Mouse (Mus musculus): ENCODE data around the gene Fuz. TPM values are rescaled to one million over a fixed set of nuclear protein-coding genes. Genes with fewer than 3 reads are reported as not detected.

Gene Fuz
- polyA plus RNA-seq, 1 experiment = 52.8 TPM

DNA sequence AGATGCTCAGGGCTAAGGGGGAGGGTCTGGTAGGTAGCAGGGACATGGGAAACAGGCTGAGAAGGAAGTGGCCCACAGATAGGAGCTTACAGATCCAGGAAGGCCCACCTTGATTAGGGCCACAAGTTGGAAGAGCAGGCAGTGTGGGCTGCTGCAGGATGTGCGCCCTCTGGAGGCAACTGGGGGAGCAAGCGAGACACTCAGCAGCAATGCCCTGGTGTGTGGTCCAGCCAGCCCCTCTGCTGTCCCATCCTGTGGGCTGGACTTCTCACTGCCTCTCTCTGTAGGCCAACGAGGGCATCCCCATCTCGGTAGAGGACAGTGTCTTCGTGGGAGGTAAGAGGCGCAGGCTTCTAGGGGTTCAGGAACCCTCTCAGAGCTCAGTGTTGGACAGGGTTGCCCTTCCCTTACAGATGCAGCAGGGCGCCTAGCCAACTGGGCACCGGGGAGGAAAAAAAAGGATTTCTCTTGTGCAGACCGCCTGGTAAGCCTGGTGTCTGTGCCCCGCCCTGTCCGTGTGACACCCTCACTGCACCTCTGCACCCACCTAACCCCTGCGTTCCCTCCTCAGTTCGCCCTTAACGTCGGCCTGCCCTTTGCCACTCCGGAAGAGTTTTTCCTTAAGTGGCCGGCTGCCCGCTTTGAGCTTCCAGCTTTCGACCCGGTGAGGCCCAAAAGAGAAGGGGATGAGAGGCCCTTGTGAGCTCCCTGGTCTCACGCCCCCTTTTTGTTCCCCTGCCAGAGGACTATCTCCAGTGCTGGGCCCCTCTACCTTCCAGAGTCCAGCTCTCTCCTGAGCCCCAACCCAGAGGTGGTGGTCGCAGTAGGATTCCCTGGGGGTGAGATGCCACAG, 35.1 kb upstream of the Fuz start:
- peak in 1 of 2 experiments; percentile 66 for DNase-seq (ENCODE audit: low read depth in 1 of 2, low spot score in 2 of 2)
- peak; percentile 93 for TF ChIP-seq CTCF (IDR thresholded peaks at IDR 0.05; ENCODE audit: extremely low read depth, insufficient read depth, insufficient read length, insufficient replicate concordance)
- TF ChIP-seq POLR2A (IDR thresholded peaks at IDR 0.05; ENCODE audit: low read depth, low read length) = no peak
- no peaks in the 10 kb centered on the region for H3K27me3 ChIP-seq (ENCODE audit: control insufficient read depth, insufficient read depth, low read length)
- peaks cover 4% of the 10 kb centered on the region; the same call in 1 of the 2 replicates for H3K4me1 ChIP-seq (ENCODE audit: control insufficient read depth, insufficient read depth, insufficient read length)
- H3K27ac ChIP-seq (ENCODE audit: insufficient read depth, low read length) = no peak overlapping the region
- WGBS = 71% methylated on average over 22 of the region's 22 CpGs
- no peak overlapping the region for H3K4me3 ChIP-seq (ENCODE audit: extremely low read depth, insufficient read depth, insufficient read length)
- H3K36me3 ChIP-seq (ENCODE audit: control insufficient read depth, insufficient read depth, low read length) = peaks cover 23% of the 10 kb centered on the region

DNA sequence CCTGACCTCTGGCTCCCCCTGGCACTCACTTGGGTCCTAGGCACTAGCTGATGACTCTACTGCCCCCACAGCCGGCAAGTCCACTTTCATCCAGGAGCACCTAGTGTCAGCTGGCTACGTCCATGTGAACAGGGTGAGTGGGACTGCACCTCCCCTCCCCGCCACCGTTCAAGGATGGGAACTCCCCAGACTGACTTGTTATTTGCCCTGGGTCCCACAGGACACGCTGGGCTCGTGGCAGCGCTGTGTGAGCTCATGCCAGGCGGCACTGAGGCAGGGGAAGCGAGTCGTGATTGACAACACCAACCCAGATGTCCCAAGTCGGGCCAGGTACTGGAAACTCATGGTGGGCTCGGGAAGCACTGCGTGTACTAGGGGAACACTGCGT, 34.5 kb upstream of the Fuz start:
- H3K36me3 ChIP-seq (ENCODE audit: control insufficient read depth, insufficient read depth, low read length) = peaks cover 23% of the 10 kb centered on the region
- TF ChIP-seq CTCF (IDR thresholded peaks at IDR 0.05; ENCODE audit: extremely low read depth, insufficient read depth, insufficient read length, insufficient replicate concordance) = no peak
- TF ChIP-seq POLR2A (IDR thresholded peaks at IDR 0.05; ENCODE audit: low read depth, low read length) = no peak
- 92% methylated on average over 14 of the region's 14 CpGs for WGBS
- H3K4me3 ChIP-seq (ENCODE audit: extremely low read depth, insufficient read depth, insufficient read length) = no peak overlapping the region
- no peak for DNase-seq (ENCODE audit: low read depth in 1 of 2, low spot score in 2 of 2)
- no peaks in the 10 kb centered on the region for H3K27me3 ChIP-seq (ENCODE audit: control insufficient read depth, insufficient read depth, low read length)
- no peak overlapping the region for H3K27ac ChIP-seq (ENCODE audit: insufficient read depth, low read length)
- peaks cover 4% of the 10 kb centered on the region; the same call in 1 of the 2 replicates for H3K4me1 ChIP-seq (ENCODE audit: control insufficient read depth, insufficient read depth, insufficient read length)

DNA sequence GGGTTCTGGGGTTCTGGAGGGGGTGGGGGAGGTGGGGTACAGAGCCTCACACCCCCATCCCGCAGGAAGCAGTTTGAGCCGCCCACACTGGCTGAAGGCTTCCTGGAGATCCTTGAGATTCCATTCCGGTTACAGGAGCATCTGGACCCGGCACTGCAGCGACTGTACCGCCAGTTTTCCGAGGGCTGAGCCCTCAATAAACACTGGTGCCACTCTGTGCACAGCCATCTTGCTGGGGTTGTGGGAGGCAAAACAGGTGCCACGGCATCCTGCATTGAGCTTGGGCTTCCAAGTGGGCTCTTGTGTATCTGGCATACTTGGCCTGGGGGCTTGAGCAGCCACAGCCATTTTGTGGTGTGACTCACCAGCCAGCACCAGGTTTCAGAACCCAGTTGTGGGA, 33.4 kb upstream of the Fuz start:
- WGBS = 96% methylated on average over 8 of the region's 8 CpGs
- no peak overlapping the region for H3K27ac ChIP-seq (ENCODE audit: insufficient read depth, low read length)

DNA sequence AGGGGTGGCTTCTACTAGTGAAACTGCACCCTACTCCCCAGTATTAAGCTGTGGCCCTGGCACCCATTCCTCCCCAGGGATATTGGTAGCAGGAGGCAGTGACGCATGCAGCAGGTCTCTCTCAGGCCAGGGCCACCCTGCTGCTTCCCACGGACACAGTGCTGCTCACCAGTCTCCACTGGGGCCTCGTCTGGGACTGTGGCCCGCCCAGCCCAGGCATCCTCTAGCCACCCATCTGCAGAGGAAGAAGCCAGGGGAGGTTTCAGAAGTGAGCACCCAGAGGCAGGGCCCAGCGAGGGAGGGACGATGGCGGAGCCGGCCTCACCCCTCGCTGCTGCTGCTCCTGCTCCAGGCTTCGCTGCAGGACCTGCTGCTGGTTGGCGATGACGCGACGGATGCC, 32.7 kb upstream of the Fuz start:
- WGBS = 92% methylated on average over 14 of the region's 14 CpGs
- no peaks in the 10 kb centered on the region for H3K27me3 ChIP-seq (ENCODE audit: control insufficient read depth, insufficient read depth, low read length)
- H3K4me1 ChIP-seq (ENCODE audit: control insufficient read depth, insufficient read depth, insufficient read length) = peaks cover 9% of the 10 kb centered on the region; the same call in 1 of the 2 replicates
- H3K27ac ChIP-seq (ENCODE audit: insufficient read depth, low read length) = no peak overlapping the region
- DNase-seq (ENCODE audit: low read depth in 1 of 2, low spot score in 2 of 2) = no peak
- TF ChIP-seq POLR2A (IDR thresholded peaks at IDR 0.05; ENCODE audit: low read depth, low read length) (no peak), CTCF (IDR thresholded peaks at IDR 0.05; ENCODE audit: extremely low read depth, insufficient read depth, insufficient read length, insufficient replicate concordance) (no peak)
- H3K4me3 ChIP-seq (ENCODE audit: extremely low read depth, insufficient read depth, insufficient read length) = no peak overlapping the region
- peaks cover 23% of the 10 kb centered on the region for H3K36me3 ChIP-seq (ENCODE audit: control insufficient read depth, insufficient read depth, low read length)

More for the DNA sequence above, 33.4 kb upstream of the Fuz start:
- Histone ChIP-seq H3K4me1 (ENCODE audit: control insufficient read depth, insufficient read depth, insufficient read length) (peaks cover 9% of the 10 kb centered on the region; the same call in 1 of the 2 replicates), H3K36me3 (ENCODE audit: control insufficient read depth, insufficient read depth, low read length) (peaks cover 23% of the 10 kb centered on the region), H3K4me3 (ENCODE audit: extremely low read depth, insufficient read depth, insufficient read length) (no peak overlapping the region), H3K27me3 (ENCODE audit: control insufficient read depth, insufficient read depth, low read length) (no peaks in the 10 kb centered on the region)
- no peak for TF ChIP-seq CTCF (IDR thresholded peaks at IDR 0.05; ENCODE audit: extremely low read depth, insufficient read depth, insufficient read length, insufficient replicate concordance)
- TF ChIP-seq POLR2A (IDR thresholded peaks at IDR 0.05; ENCODE audit: low read depth, low read length) = no peak
- no peak for DNase-seq (ENCODE audit: low read depth in 1 of 2, low spot score in 2 of 2)

DNA sequence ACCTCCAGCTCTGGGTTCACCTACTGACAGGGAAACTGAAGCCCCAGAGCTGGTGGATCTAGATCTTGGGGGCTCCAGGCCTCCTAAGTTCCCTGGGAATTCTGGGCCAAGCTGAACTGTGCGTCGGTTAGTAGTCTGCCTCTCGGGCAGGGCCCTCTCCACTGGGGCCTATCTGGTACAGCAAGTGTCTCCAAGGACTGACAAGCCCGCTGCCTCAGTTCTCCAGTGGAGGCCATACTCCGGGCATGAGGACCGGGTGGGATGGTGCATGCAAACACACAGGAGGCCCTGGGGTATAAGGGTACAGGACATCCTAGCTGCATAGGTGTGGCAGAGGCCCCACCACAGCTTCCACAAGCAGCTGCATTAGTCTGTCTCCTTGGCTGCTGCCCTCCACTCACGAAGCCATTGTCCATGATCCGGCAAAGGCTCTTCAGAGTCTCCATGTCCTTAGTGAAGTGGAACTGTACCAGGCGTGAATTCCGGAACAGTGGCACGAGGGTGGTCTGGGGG, 31.8 kb upstream of the Fuz start:
- WGBS = 92% methylated on average over 11 of the region's 11 CpGs
- H3K27me3 ChIP-seq (ENCODE audit: control insufficient read depth, insufficient read depth, low read length) = no peaks in the 10 kb centered on the region; the same call in 1 of the 2 replicates
- H3K27ac ChIP-seq (ENCODE audit: insufficient read depth, low read length) = no peak overlapping the region
- no peak for TF ChIP-seq CTCF (IDR thresholded peaks at IDR 0.05; ENCODE audit: extremely low read depth, insufficient read depth, insufficient read length, insufficient replicate concordance)
- no peak for TF ChIP-seq POLR2A (IDR thresholded peaks at IDR 0.05; ENCODE audit: low read depth, low read length)
- no peak overlapping the region for H3K4me3 ChIP-seq (ENCODE audit: extremely low read depth, insufficient read depth, insufficient read length)
- H3K4me1 ChIP-seq (ENCODE audit: control insufficient read depth, insufficient read depth, insufficient read length) = peaks cover 13% of the 10 kb centered on the region; the same call in 1 of the 2 replicates
- H3K36me3 ChIP-seq (ENCODE audit: control insufficient read depth, insufficient read depth, low read length) = peaks cover 23% of the 10 kb centered on the region
- no peak for DNase-seq (ENCODE audit: low read depth in 1 of 2, low spot score in 2 of 2)

DNA sequence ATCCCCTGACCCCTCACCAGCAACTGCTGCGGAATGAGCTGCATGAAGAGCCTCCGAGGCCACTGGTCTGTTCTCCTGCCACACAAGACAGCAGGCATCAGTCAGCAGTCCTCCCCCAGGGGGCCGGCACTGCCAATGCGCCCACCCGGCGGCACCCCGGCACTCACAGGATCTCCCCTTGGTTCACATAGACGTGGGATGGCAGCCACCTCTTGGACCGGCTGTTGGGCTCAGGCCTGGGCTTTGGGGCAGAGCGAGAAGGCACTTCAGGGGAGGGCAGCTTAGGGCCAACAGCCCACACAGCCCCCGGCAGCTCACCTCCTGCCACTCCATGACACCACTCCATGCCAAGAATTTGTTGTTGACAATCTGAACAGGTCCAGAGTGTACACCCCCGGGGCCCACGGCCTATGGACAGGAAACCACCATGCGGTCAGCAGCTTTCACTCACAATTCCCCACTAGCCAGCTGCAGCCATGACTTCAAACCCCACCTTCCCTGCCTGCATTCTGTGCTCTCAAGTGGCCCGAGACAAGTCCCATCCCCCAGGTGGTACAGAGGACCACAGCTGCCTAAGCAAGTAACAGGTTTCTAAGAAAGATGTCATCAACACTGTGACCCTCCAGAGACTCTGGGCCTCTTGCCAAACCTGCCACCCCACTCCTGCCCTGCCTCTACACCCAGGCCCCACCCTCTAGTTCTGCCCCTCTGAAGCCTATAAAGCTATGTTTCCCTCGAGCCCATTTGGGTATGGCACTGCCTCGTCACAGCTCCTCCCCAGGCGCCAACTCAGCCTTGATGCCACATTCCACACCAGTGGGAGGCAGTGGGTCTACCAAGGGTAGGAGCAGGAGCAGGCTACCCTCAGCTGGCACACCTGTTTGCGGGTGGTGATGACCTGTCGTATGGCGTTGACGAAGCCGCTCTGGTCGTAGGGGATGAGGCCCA, 31.0 kb upstream of the Fuz start:
- peaks cover 23% of the 10 kb centered on the region for H3K36me3 ChIP-seq (ENCODE audit: control insufficient read depth, insufficient read depth, low read length)
- H3K4me3 ChIP-seq (ENCODE audit: extremely low read depth, insufficient read depth, insufficient read length) = no peak overlapping the region
- H3K27ac ChIP-seq (ENCODE audit: insufficient read depth, low read length) = no peak overlapping the region
- 81% methylated on average over 24 of the region's 24 CpGs for WGBS
- TF ChIP-seq POLR2A (IDR thresholded peaks at IDR 0.05; ENCODE audit: low read depth, low read length) (no peak), CTCF (IDR thresholded peaks at IDR 0.05; ENCODE audit: extremely low read depth, insufficient read depth, insufficient read length, insufficient replicate concordance) (no peak)
- peaks cover 13% of the 10 kb centered on the region; the same call in 1 of the 2 replicates for H3K4me1 ChIP-seq (ENCODE audit: control insufficient read depth, insufficient read depth, insufficient read length)
- no peak for DNase-seq (ENCODE audit: low read depth in 1 of 2, low spot score in 2 of 2)
- no peaks in the 10 kb centered on the region; the same call in 1 of the 2 replicates for H3K27me3 ChIP-seq (ENCODE audit: control insufficient read depth, insufficient read depth, low read length)
